Mouse (Mus musculus): ENCODE data around the gene Kat2b. TPM values are rescaled to one million over a fixed set of nuclear protein-coding genes. Genes with fewer than 3 reads are reported as not detected.

The Kat2b gene
- polyA plus RNA-seq, 1 experiment from 2014 or later, result 8.7 TPM

DNA sequence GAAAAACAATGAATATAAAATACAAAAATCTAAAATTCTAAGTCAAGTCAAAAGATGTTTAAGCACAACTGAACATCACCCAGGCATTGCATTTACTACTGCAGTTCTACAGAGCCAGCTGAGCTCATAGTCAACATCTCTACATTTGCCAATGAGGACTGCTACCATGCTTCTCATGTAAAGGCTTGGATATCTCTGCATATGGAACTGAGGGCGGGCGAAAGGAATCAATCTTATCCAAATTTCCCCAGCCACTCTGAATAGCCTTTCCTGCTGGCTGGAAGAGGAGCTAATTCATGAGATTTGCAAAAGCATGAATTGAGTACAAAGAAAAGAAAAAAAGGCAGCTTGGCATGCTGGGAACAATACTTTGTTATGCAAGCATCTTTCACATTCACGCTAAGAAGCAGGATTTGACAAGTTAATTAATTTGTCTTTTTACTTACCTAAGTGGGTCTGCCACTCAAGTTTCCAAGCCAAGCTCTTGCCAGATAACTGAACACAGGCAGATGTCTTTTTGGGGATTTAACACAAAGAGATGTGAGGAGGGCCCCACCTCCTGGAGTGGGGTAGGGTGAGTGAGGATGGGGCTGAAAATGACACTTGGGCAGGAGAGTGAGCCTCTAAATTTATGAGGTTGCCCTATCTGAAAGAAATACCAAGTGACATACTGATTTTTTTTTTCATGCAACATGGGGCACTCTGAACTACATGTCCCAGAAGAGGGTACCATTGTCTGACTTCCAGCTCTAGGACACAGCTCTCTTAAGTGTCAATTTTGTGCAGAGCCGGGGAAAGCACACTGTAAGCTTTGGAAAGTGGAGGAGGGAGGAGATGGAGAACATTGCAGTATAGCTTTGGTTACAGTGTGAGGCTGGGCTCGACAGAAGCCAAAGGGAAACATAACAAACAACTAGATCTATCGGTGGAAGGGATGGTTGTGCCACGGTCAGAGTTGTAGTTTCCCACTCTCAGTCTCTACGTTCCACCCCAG is 15.1 kb upstream of the Kat2b start:
- Histone ChIP-seq H3K9me3 (replicated peaks; ENCODE audit: control insufficient read depth, low read length, poor library complexity, severe bottlenecking) (no peaks in the 10 kb centered on the region), H3K4me1 (ENCODE audit: control insufficient read depth, insufficient read depth, low read length) (no peaks in the 10 kb centered on the region), H3K36me3 (ENCODE audit: control insufficient read depth, insufficient read depth, low read length) (no peaks in the 10 kb centered on the region), H3K27me3 (ENCODE audit: control insufficient read depth, insufficient read depth, low read depth, low read length) (no peaks in the 10 kb centered on the region), H3K27ac (ENCODE audit: low read length) (no peak overlapping the region), H3K4me2 (ENCODE audit: low read length) (no peak overlapping the region), H3K9ac (ENCODE audit: low read depth, low read length) (no peak overlapping the region), H3K4me3 (ENCODE audit: low read depth, low read length) (no peak overlapping the region)
- ATAC-seq, result peak; percentile 64
- WGBS, result 42% methylated on average over 8 of the region's 8 CpGs

DNA sequence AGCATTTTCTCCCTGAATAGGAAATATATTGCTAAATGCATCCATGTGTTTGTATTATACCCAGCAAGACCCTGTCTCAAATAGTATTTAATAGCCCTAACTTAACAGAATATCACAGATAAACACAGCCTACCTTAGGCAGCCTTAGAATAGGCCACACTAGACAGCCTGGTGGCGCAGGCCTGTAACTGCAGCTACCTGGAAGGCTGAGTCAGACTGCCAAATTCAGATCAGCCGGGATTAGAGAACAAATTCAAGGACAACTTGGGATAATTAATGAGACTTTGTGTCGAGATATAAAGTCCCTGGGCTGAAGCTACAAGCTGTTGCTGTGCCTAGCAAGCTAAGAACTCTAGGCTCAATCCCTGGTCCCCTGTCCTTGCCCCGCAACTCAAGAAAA is 12.6 kb upstream of the Kat2b start:
- H3K27ac ChIP-seq (ENCODE audit: low read length), result no peak overlapping the region
- H3K4me3 ChIP-seq (ENCODE audit: low read depth, low read length), result no peak overlapping the region
- no peaks in the 10 kb centered on the region for H3K27me3 ChIP-seq (ENCODE audit: control insufficient read depth, insufficient read depth, low read depth, low read length)
- no peak overlapping the region for H3K9ac ChIP-seq (ENCODE audit: low read depth, low read length)
- 63% methylated on average over 4 of the region's 4 CpGs for WGBS
- H3K4me1 ChIP-seq (ENCODE audit: control insufficient read depth, insufficient read depth, low read length), result no peaks in the 10 kb centered on the region
- ATAC-seq, result no peak
- H3K9me3 ChIP-seq (replicated peaks; ENCODE audit: control insufficient read depth, low read length, poor library complexity, severe bottlenecking), result no peaks in the 10 kb centered on the region
- H3K36me3 ChIP-seq (ENCODE audit: control insufficient read depth, insufficient read depth, low read length), result no peaks in the 10 kb centered on the region
- H3K4me2 ChIP-seq (ENCODE audit: low read length), result no peak overlapping the region

GRCm38 (mm10) chr17:53554813-53555212 is 11.8 kb upstream of the Kat2b start:
- no peak overlapping the region for H3K27ac ChIP-seq (ENCODE audit: low read length)
- no peaks in the 10 kb centered on the region for H3K4me1 ChIP-seq (ENCODE audit: control insufficient read depth, insufficient read depth, low read length)
- 89% methylated on average over 3 of the region's 3 CpGs for WGBS
- ATAC-seq, result no peak
- no peak overlapping the region for H3K4me3 ChIP-seq (ENCODE audit: low read depth, low read length)
- no peaks in the 10 kb centered on the region for H3K9me3 ChIP-seq (replicated peaks; ENCODE audit: control insufficient read depth, low read length, poor library complexity, severe bottlenecking)
- no peaks in the 10 kb centered on the region for H3K27me3 ChIP-seq (ENCODE audit: control insufficient read depth, insufficient read depth, low read depth, low read length)
- no peak overlapping the region for H3K9ac ChIP-seq (ENCODE audit: low read depth, low read length)
- no peak overlapping the region for H3K4me2 ChIP-seq (ENCODE audit: low read length)
- H3K36me3 ChIP-seq (ENCODE audit: control insufficient read depth, insufficient read depth, low read length), result no peaks in the 10 kb centered on the region

GRCm38 (mm10) chr17:53557443-53557842 is 9.2 kb upstream of the Kat2b start:
- ATAC-seq, result no peak
- WGBS, result 49% methylated on average over 3 of the region's 3 CpGs

GRCm38 (mm10) chr17:53559646-53560045 is 7.0 kb upstream of the Kat2b start:
- no peak overlapping the region for H3K4me3 ChIP-seq (ENCODE audit: low read depth, low read length)
- H3K9ac ChIP-seq (ENCODE audit: low read depth, low read length), result no peak overlapping the region
- H3K27me3 ChIP-seq (ENCODE audit: control insufficient read depth, insufficient read depth, low read depth, low read length), result no peaks in the 10 kb centered on the region
- H3K4me1 ChIP-seq (ENCODE audit: control insufficient read depth, insufficient read depth, low read length), result no peaks in the 10 kb centered on the region
- ATAC-seq, result no peak
- H3K27ac ChIP-seq (ENCODE audit: low read length), result no peak overlapping the region
- no peaks in the 10 kb centered on the region for H3K36me3 ChIP-seq (ENCODE audit: control insufficient read depth, insufficient read depth, low read length)
- WGBS, result 94% methylated on average over 5 of the region's 5 CpGs
- H3K4me2 ChIP-seq (ENCODE audit: low read length), result no peak overlapping the region
- no peaks in the 10 kb centered on the region for H3K9me3 ChIP-seq (replicated peaks; ENCODE audit: control insufficient read depth, low read length, poor library complexity, severe bottlenecking)

More at GRCm38 (mm10) chr17:53557443-53557842, 9.2 kb upstream of the Kat2b start:
- Histone ChIP-seq H3K36me3 (ENCODE audit: control insufficient read depth, insufficient read depth, low read length) (no peaks in the 10 kb centered on the region), H3K27ac (ENCODE audit: low read length) (no peak overlapping the region), H3K27me3 (ENCODE audit: control insufficient read depth, insufficient read depth, low read depth, low read length) (no peaks in the 10 kb centered on the region), H3K4me1 (ENCODE audit: control insufficient read depth, insufficient read depth, low read length) (no peaks in the 10 kb centered on the region), H3K4me3 (ENCODE audit: low read depth, low read length) (no peak overlapping the region), H3K9me3 (replicated peaks; ENCODE audit: control insufficient read depth, low read length, poor library complexity, severe bottlenecking) (no peaks in the 10 kb centered on the region), H3K9ac (ENCODE audit: low read depth, low read length) (no peak overlapping the region), H3K4me2 (ENCODE audit: low read length) (no peak overlapping the region)

DNA sequence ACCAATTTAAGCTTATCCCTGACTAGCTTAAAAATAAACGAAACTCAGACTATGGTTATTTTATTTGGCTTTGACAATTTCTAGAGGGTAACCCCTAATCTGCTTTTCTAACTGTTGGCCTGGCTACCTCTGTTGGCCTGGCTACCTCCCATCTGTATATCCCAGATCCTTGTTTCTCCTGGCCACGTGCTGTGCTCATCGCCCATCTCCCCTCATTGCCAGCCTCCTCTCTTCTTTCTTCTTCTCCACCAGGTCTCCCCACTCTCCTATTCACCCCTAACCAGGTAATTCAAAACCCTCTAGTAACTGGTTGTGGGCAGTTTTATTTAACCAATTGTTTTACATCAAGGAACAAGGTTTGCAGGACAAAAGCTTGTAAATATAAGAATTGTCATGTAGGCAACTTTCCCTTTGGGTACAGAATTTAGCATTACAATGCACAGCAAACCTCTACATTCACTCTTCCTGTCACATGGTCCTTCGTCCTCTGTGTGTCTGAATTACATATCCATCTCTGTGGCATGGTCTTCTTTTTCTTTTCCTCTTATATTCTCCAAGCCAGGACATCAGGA is 5.1 kb upstream of the Kat2b start:
- H3K4me2 ChIP-seq (ENCODE audit: low read length), result no peak overlapping the region
- H3K4me1 ChIP-seq (ENCODE audit: control insufficient read depth, insufficient read depth, low read length), result peaks cover 6% of the 10 kb centered on the region
- no peaks in the 10 kb centered on the region for H3K27me3 ChIP-seq (ENCODE audit: control insufficient read depth, insufficient read depth, low read depth, low read length)
- WGBS, result 80% methylated on average over 4 of the region's 4 CpGs
- H3K27ac ChIP-seq (ENCODE audit: low read length), result no peak overlapping the region
- no peaks in the 10 kb centered on the region for H3K9me3 ChIP-seq (replicated peaks; ENCODE audit: control insufficient read depth, low read length, poor library complexity, severe bottlenecking)
- H3K4me3 ChIP-seq (ENCODE audit: low read depth, low read length), result no peak overlapping the region
- no peaks in the 10 kb centered on the region for H3K36me3 ChIP-seq (ENCODE audit: control insufficient read depth, insufficient read depth, low read length)
- H3K9ac ChIP-seq (ENCODE audit: low read depth, low read length), result no peak overlapping the region
- ATAC-seq, result no peak

DNA sequence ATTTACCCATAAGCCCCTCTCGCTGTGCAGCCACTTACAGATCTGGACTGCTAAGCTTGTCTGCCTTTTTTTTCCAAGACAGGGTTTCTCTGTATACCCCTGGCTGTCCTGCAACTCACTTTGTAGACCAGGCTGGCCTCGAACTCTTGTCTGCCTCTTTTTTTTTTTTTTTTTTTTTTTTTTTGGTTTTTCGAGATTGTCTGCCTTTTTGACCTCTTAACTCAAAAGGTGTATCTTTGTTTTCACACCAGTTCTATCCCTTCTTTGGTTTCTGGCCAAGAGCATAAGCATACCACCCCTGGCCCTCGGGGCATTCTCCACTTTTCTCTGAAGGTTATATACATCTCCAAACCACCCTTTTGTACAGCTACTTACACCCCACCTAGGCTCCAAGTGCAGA is 1.8 kb upstream of the Kat2b start:
- ATAC-seq, result no peak
- Histone ChIP-seq H3K36me3 (ENCODE audit: control insufficient read depth, insufficient read depth, low read length) (no peaks in the 10 kb centered on the region), H3K4me2 (ENCODE audit: low read length) (no peak overlapping the region), H3K27ac (ENCODE audit: low read length) (no peak overlapping the region), H3K9me3 (replicated peaks; ENCODE audit: control insufficient read depth, low read length, poor library complexity, severe bottlenecking) (no peaks in the 10 kb centered on the region), H3K9ac (ENCODE audit: low read depth, low read length) (no peak overlapping the region), H3K27me3 (ENCODE audit: control insufficient read depth, insufficient read depth, low read depth, low read length) (no peaks in the 10 kb centered on the region), H3K4me3 (ENCODE audit: low read depth, low read length) (no peak overlapping the region), H3K4me1 (ENCODE audit: control insufficient read depth, insufficient read depth, low read length) (peaks cover 21% of the 10 kb centered on the region)
- 94% methylated on average over 4 of the region's 4 CpGs for WGBS

- Histone ChIP-seq H3K27me3 (ENCODE audit: control insufficient read depth, insufficient read depth, low read depth, low read length) (no peaks in the 10 kb centered on the region), H3K4me1 (ENCODE audit: control insufficient read depth, insufficient read depth, low read length) (peaks cover 25% of the 10 kb centered on the region), H3K9me3 (replicated peaks; ENCODE audit: control insufficient read depth, low read length, poor library complexity, severe bottlenecking) (no peaks in the 10 kb centered on the region), H3K4me2 (ENCODE audit: low read length) (peak overlapping the region; percentile 77), H3K4me3 (ENCODE audit: low read depth, low read length) (peak overlapping the region; percentile 88), H3K9ac (ENCODE audit: low read depth, low read length) (peak overlapping the region; percentile 96), H3K27ac (ENCODE audit: low read length) (peak overlapping the region; percentile 97), H3K36me3 (ENCODE audit: control insufficient read depth, insufficient read depth, low read length) (no peaks in the 10 kb centered on the region)
- peak; percentile 70 for ATAC-seq
- under 1% methylated on average over 33 of the region's 51 CpGs for WGBS
Observed at GRCm38 (mm10) chr17:53566919-53567345, 271 bp downstream of the Kat2b start.

All from midbrain, embryonic 16.5 days (tissue).